In the genomic region with DNA sequence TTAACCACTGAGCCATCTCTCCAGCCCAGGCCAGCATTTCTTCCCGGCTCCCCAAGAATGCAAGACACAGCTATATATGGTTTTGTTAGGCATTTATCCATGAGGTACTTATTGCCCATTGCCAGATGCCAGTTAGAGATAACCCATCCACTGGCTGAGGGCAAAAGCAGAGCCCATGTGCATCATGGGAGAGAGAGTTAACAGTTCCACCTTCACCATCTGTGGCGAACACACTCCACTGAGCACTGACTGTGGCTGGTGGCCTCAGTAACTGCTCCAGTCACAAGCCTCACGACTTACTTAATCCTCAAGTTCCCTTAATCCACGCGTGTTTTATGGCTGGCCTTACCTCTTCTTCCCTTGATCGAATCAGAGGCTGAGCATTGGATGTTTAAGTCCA, we compare ENCODE assay signal across 1 mouse cellular context.
A peak's percentile ranks its signal among the peaks of the same experiment; 100 is the strongest.
TF ChIP-seq lines count a peak whose summit lies in the region.

No protein-coding gene starts in this region.

TF ChIP-seq in MEL, 35 proteins besides CTCF, POLR2A, EP300 and RAD21 (continued from another document):
- TF ChIP-seq NELFE (IDR thresholded peaks at IDR 0.05; ENCODE audit: low read depth, low read length): no peak
- no peak for TF ChIP-seq MAFK (IDR thresholded peaks at IDR 0.05; ENCODE audit: borderline replicate concordance, low read depth, low read length)
- TF ChIP-seq ETS1 (IDR thresholded peaks at IDR 0.05; ENCODE audit: low read depth, low read length): 0 out of 2 replicates have a peak, but pooled peaks have one; percentile 23
- no peak for TF ChIP-seq MXI1 (IDR thresholded peaks at IDR 0.05; ENCODE audit: low read depth, low read length)
- peak; percentile 50; the same call in 1 of the 2 replicates for TF ChIP-seq TBP (IDR thresholded peaks at IDR 0.05; ENCODE audit: low read depth, low read length)
- TF ChIP-seq UBTF (IDR thresholded peaks at IDR 0.05; ENCODE audit: borderline replicate concordance, insufficient read depth, low read depth, low read length): no peak
- TF ChIP-seq SIN3A (IDR thresholded peaks at IDR 0.05; ENCODE audit: low read length): 0 out of 2 replicates have a peak, but pooled peaks have one; percentile 24
- no peak for TF ChIP-seq USF2 (IDR thresholded peaks at IDR 0.05; ENCODE audit: borderline replicate concordance in 1 of 2, insufficient read depth in 1 of 2, low read depth in 1 of 2, low read length in 2 of 2)
- 0 out of 2 replicates have a peak, but pooled peaks have one; percentile 15 for TF ChIP-seq SMC3 (IDR thresholded peaks at IDR 0.05; ENCODE audit: low read depth, low read length)
- peak; percentile 4; the same call in 1 of the 2 replicates for TF ChIP-seq USF1 (IDR thresholded peaks at IDR 0.05; ENCODE audit: low read depth, low read length)
- TF ChIP-seq TAL1 (IDR thresholded peaks at IDR 0.05; ENCODE audit: low read length): peak; percentile 60
- no peak for TF ChIP-seq POLR2AphosphoS2 (IDR thresholded peaks at IDR 0.05; ENCODE audit: low read length)
- peak; percentile 73 for TF ChIP-seq TCF12 (IDR thresholded peaks at IDR 0.05; ENCODE audit: low read depth, low read length)
- TF ChIP-seq CHD1 (IDR thresholded peaks at IDR 0.05; ENCODE audit: low read depth, low read length): no peak
- 0 out of 2 replicates have a peak, but pooled peaks have one; percentile 34 for TF ChIP-seq MAX (IDR thresholded peaks at IDR 0.05; ENCODE audit: low read length)
- TF ChIP-seq ZMIZ1 (IDR thresholded peaks at IDR 0.05; ENCODE audit: low read depth, low read length): no peak
- no peak for TF ChIP-seq CHD2 (IDR thresholded peaks at IDR 0.05; ENCODE audit: low read length)
- no peak for TF ChIP-seq NRF1 (IDR thresholded peaks at IDR 0.05; ENCODE audit: insufficient read depth, low read depth, low read length, poor library complexity, severe bottlenecking)
- TF ChIP-seq ZNF384 (IDR thresholded peaks at IDR 0.05; ENCODE audit: low read depth, low read length): no peak
- TF ChIP-seq MYC (IDR thresholded peaks at IDR 0.05; ENCODE audit: low read depth, low read length): no peak
- no peak for TF ChIP-seq MYB (IDR thresholded peaks at IDR 0.05; ENCODE audit: low read depth, low read length)
- no peak for TF ChIP-seq RCOR1 (IDR thresholded peaks at IDR 0.05; ENCODE audit: low read depth, low read length)
- TF ChIP-seq E2F4 (IDR thresholded peaks at IDR 0.05; ENCODE audit: borderline replicate concordance, low read depth, low read length): no peak
- no peak for TF ChIP-seq POLR2AphosphoS5 (IDR thresholded peaks at IDR 0.05; ENCODE audit: borderline replicate concordance, low read depth, low read length)
- TF ChIP-seq HCFC1 (IDR thresholded peaks at IDR 0.05; ENCODE audit: low read depth, low read length): no peak
- no peak for TF ChIP-seq ZC3H11A (IDR thresholded peaks at IDR 0.05; ENCODE audit: low read depth, low read length)
- TF ChIP-seq MAZ (IDR thresholded peaks at IDR 0.05; ENCODE audit: low read depth, low read length): no peak
- no peak for TF ChIP-seq ELF1 (IDR thresholded peaks at IDR 0.05; ENCODE audit: low read depth, low read length)
- TF ChIP-seq MEF2A (IDR thresholded peaks at IDR 0.05; ENCODE audit: extremely low read depth, insufficient replicate concordance, low read depth, low read length, poor library complexity, severe bottlenecking): no peak
- peak; percentile 66 for TF ChIP-seq GATA1 (IDR thresholded peaks at IDR 0.05; ENCODE audit: low read depth, low read length)
- TF ChIP-seq ZKSCAN1 (IDR thresholded peaks at IDR 0.05; ENCODE audit: low read depth, low read length): no peak
- TF ChIP-seq KAT2A (conservative IDR thresholded peaks at IDR 0.05; ENCODE audit: low read depth, low read length): no peak
